Mouse (Mus musculus) hindbrain, embryonic 12.5 days (tissue): ENCODE results near the gene Zfyve16. TPM values are rescaled to one million over a fixed set of nuclear protein-coding genes. Genes with fewer than 3 reads are reported as not detected.

Experiments used
- ATAC-seq: fragments of 200-750 bp; cut with Nextera tagmentation; 2 replicates; pipeline ENCODE4 v1.8.0; 2017; ENCODE audit warnings: moderate TSS enrichment; ENCODE audit not compliant: low FRiP score
- H3K27ac ChIP-seq: fragments of 300-500 bp; sonication (generic); 2 replicates; pipeline ENCODE4 v1.5.1; 2016; ENCODE audit warnings: mild to moderate bottlenecking
- H3K27me3 ChIP-seq: fragments of 300-500 bp; sonication (generic); 2 replicates; pipeline ENCODE4 v1.6.1; 2016; ENCODE audit warnings: mild to moderate bottlenecking
- H3K36me3 ChIP-seq: fragments of 300-500 bp; sonication (generic); 2 replicates; pipeline ENCODE4 v1.6.1; 2016; ENCODE audit warnings: mild to moderate bottlenecking
- H3K4me1 ChIP-seq: fragments of 300-500 bp; sonication (generic); 2 replicates; pipeline ENCODE4 v1.6.1; 2016
- H3K4me2 ChIP-seq: fragments of 300-500 bp; sonication (generic); replicated peaks from 2 replicates; pipeline ENCODE4 v1.6.1; 2016; ENCODE audit warnings: mild to moderate bottlenecking
- H3K4me3 ChIP-seq: fragments of 300-500 bp; sonication (generic); 2 replicates; pipeline ENCODE4 v1.5.1; 2016; ENCODE audit warnings: mild to moderate bottlenecking
- H3K9ac ChIP-seq: fragments of 300-500 bp; sonication (generic); 2 replicates; pipeline ENCODE4 v1.6.1; 2016; ENCODE audit warnings: mild to moderate bottlenecking, moderate library complexity
- H3K9me3 ChIP-seq: fragments of 300-500 bp; sonication (generic); replicated peaks from 2 replicates; pipeline ENCODE4 v1.6.1; 2016; ENCODE audit warnings: mild to moderate bottlenecking
- WGBS: fragments of 180-500 bp; shearing (Covaris S2); methylation state at CpG from one replicate; pipeline ENCODE4 v1.1.7; 2016; 5-methylcytosine and 5-hydroxymethylcytosine counted together
- polyA plus RNA-seq: library from polyadenylated mRNA; unstranded; fragments of >200 nt; fragmentation: Nextera tagmentation; extraction: Ambion mirVana; gene quantifications from 2 replicates; pipeline ENCODE4 v1.2.1, GENCODE M21; 2016

Zfyve16 gene
- polyA plus RNA-seq, 1 experiment from 2014 or later, result 13.0 TPM

GRCm38 (mm10) chr13:92440286-92440685, 90.4 kb downstream of the Zfyve16 start:
- Histone ChIP-seq H3K4me3 (no peak overlapping the region), H3K9me3 (no peaks in the 10 kb centered on the region), H3K4me1 (no peaks in the 10 kb centered on the region), H3K27ac (no peak overlapping the region), H3K4me2 (no peak overlapping the region), H3K36me3 (no peaks in the 10 kb centered on the region), H3K9ac (no peak overlapping the region), H3K27me3 (no peaks in the 10 kb centered on the region)
- ATAC-seq, result no peak
- WGBS, result 79% methylated on average over 13 of the region's 13 CpGs

GRCm38 (mm10) chr13:92438656-92439055, 92.0 kb downstream of the Zfyve16 start:
- no peak overlapping the region for H3K9ac ChIP-seq
- no peak overlapping the region for H3K4me3 ChIP-seq
- H3K27me3 ChIP-seq, result no peaks in the 10 kb centered on the region
- H3K9me3 ChIP-seq, result no peaks in the 10 kb centered on the region
- WGBS, result 90% methylated on average over 10 of the region's 10 CpGs
- H3K4me1 ChIP-seq, result no peaks in the 10 kb centered on the region
- H3K27ac ChIP-seq, result no peak overlapping the region
- no peaks in the 10 kb centered on the region for H3K36me3 ChIP-seq
- ATAC-seq, result no peak
- no peak overlapping the region for H3K4me2 ChIP-seq

Other genes with a start within 250 kb of the Zfyve16 start
- gene Gm20379, start 224.9 kb downstream of the Zfyve16 start, polyA plus RNA-seq, result 1.1 and 1.2 TPM in 2 replicates
- gene Dhfr, start 176.1 kb downstream of the Zfyve16 start, polyA plus RNA-seq, result 11.1 and 11.4 TPM in 2 replicates
- gene Msh3, start 175.9 kb downstream of the Zfyve16 start, polyA plus RNA-seq, result 31.9 and 32.7 TPM in 2 replicates
- gene Ankrd34b, start 105.0 kb downstream of the Zfyve16 start, polyA plus RNA-seq, result 0.28 and 0.51 TPM in 2 replicates
- 0.18 TPM in 1 of 2 replicates, not detected in the other for gene Fam151b, start 46.9 kb downstream of the Zfyve16 start, polyA plus RNA-seq
- not detected in 2 replicates for gene Spz1, start 45.3 kb upstream of the Zfyve16 start, polyA plus RNA-seq
- gene Serinc5, start 80.2 kb upstream of the Zfyve16 start, polyA plus RNA-seq, result 18.1 and 18.7 TPM in 2 replicates